Mouse (Mus musculus): ENCODE measurements around the gene Map4k3. TPM values are rescaled to one million over a fixed set of nuclear protein-coding genes. Genes with fewer than 3 reads are reported as not detected.
A peak's percentile ranks its signal among the peaks of the same experiment; 100 is the strongest.
"Not testable (repeated sequence)": the region's sequence is repeated elsewhere in the genome, so short reads cannot be mapped to it uniquely, and the experiment has no call there.

The Map4k3 gene
- polyA plus RNA-seq, 1 experiment = 46.7 TPM

DNA sequence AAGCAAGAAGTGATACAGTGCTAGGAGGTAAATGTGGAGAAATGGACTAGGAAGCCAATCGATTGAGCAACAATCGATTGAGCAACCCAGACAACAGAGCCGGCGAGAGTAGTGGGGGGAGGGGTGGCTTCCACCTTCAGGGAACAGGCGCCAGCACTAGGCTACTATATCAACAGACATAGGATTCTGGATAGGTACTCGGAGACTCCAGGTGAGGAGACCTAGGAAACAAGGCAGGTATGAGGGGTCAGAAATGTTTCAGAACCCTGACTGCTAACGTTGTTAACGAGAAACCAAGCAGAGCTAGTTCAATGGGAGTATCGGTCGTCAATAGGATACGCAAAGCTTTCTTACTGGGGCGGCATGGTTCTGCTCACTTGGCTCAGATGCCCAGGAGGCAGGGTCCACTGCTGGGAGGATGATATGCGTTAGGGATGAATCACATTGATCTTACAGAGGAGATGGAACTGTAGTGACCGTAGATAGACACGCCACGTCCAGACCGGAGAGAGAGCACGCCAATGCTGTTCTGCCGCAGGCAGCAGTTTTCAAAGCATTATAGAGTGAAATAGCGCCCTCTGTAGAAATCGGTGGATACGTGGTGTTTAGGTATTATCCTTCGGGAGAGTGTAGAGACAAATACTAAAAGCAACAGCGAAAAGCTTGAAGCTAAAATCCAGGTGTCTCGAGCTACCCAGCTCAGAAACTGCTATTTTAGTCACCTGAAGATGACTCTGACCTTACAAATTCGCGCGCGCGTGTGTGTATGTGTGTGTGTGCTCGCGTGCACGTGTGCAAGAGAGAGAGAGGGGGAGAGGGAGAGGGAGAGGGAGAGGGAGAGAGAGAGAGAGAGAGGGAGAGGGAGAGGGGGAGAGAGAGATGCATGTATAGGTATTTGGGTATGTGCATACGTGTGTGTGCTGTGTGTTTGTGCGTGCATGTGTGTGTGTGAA, 174.7 kb downstream of the Map4k3 start:
- Histone ChIP-seq H3K4me3 (ENCODE audit: insufficient read depth, low read length) (peak overlapping the region; percentile 72), H3K4me1 (ENCODE audit: control insufficient read depth, insufficient read depth, low read length) (peaks cover 1% of the 10 kb centered on the region; the same call in 1 of the 2 replicates), H3K27ac (ENCODE audit: insufficient read depth, low read length) (no peak overlapping the region)
- peak; percentile 60 for TF ChIP-seq CTCF (IDR thresholded peaks at IDR 0.05; ENCODE audit: extremely low read depth, insufficient read depth, low read length)
- TF ChIP-seq POLR2A (IDR thresholded peaks at IDR 0.05; ENCODE audit: extremely low read depth, insufficient read depth, low read length) = peak; percentile 73

DNA sequence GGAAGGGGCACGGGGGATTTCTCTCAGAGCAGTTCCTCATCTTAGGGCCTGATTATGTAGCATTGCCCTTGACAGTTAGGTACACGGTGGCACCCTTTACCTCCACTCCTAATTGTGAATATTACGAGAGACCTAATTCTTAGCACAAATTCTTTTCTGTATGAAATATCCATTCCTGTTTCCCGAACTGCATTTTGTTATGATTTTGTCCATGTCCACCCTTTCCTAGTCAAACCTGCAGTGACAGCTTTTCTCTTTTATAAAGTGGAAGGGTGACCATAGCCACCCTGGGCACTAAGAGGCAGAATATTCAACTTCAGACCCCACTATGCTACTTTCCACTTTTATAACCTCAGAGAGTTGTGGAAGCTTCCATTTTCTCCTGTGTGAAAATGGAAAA, 175.6 kb downstream of the Map4k3 start:
- Histone ChIP-seq H3K4me3 (ENCODE audit: insufficient read depth, low read length) (no peak overlapping the region), H3K27ac (ENCODE audit: insufficient read depth, low read length) (no peak overlapping the region), H3K4me1 (ENCODE audit: control insufficient read depth, insufficient read depth, low read length) (peaks cover 1% of the 10 kb centered on the region; the same call in 1 of the 2 replicates)
- TF ChIP-seq CTCF (IDR thresholded peaks at IDR 0.05; ENCODE audit: extremely low read depth, insufficient read depth, low read length) (no peak), POLR2A (IDR thresholded peaks at IDR 0.05; ENCODE audit: extremely low read depth, insufficient read depth, low read length) (no peak)

DNA sequence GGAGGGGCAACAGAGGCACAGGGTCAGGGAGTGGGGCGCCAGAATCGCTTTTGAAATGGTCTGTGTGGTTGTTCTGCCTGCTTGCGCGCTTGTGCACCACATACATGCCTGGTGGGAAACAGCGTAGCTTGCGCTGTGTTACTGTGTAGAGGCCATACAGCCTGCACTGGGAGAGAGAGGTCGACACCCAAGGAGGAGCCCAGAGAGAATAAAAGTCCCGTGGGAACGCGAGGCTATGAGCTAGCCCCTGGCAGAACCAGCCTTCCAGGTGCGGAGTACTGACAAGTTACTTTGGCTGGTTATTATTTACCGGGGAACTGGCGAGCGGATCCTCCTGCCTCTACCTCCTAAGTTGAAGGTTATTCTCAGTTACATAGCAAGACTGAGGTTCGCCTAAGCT, 177.3 kb downstream of the Map4k3 start:
- Histone ChIP-seq H3K27ac (ENCODE audit: insufficient read depth, low read length) (no peak overlapping the region), H3K4me3 (ENCODE audit: insufficient read depth, low read length) (no peak overlapping the region), H3K4me1 (ENCODE audit: control insufficient read depth, insufficient read depth, low read length) (peaks cover 1% of the 10 kb centered on the region; the same call in 1 of the 2 replicates)
- TF ChIP-seq POLR2A (IDR thresholded peaks at IDR 0.05; ENCODE audit: extremely low read depth, insufficient read depth, low read length) (no peak), CTCF (IDR thresholded peaks at IDR 0.05; ENCODE audit: extremely low read depth, insufficient read depth, low read length) (no peak)

DNA sequence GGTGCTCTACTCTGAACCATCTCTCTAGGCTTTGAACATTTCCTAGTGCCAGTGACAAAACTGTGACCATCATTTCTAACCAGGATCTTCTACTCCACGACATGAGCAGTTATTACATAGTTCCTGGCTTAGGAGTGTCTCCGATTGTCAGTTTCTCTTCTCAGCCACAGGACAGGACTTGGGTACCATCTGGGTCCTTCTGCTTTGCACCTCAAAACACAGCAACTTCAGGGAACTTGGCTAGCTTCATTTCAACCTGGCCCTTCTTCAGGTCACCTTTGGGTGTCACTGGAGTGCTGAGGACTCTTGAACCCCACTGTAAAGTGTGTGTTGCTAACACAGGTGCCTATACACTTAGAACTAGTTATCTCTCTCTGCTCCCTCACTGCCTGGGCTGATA, 181.4 kb downstream of the Map4k3 start:
- Histone ChIP-seq H3K27ac (ENCODE audit: insufficient read depth, low read length) (no peak overlapping the region), H3K4me1 (ENCODE audit: control insufficient read depth, insufficient read depth, low read length) (no peaks in the 10 kb centered on the region), H3K4me3 (ENCODE audit: insufficient read depth, low read length) (no peak overlapping the region)
- TF ChIP-seq CTCF (IDR thresholded peaks at IDR 0.05; ENCODE audit: extremely low read depth, insufficient read depth, low read length) (no peak), POLR2A (IDR thresholded peaks at IDR 0.05; ENCODE audit: extremely low read depth, insufficient read depth, low read length) (no peak)

DNA sequence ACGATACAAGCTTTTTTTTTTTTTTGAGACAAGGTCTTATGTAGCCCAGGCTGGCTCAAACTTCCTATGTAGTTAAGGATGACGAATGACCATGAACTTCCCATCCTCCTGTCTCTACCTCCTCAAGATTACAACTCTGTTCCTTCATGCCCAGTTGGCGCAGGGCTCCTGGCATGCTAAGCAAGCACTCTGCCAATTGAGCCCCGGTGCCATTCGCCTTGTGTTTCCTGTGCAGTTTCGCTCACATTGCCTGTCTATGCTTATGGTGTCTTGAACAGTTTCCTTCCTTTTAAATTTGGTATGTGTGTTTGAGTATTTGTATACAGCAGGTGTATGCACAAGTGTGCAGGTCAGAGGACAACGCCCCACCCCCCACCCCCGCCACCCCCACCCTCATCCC, 182.1 kb downstream of the Map4k3 start:
- no peak for TF ChIP-seq CTCF (IDR thresholded peaks at IDR 0.05; ENCODE audit: extremely low read depth, insufficient read depth, low read length)
- no peak for TF ChIP-seq POLR2A (IDR thresholded peaks at IDR 0.05; ENCODE audit: extremely low read depth, insufficient read depth, low read length)
- no peak overlapping the region for H3K27ac ChIP-seq (ENCODE audit: insufficient read depth, low read length)
- no peaks in the 10 kb centered on the region for H3K4me1 ChIP-seq (ENCODE audit: control insufficient read depth, insufficient read depth, low read length)
- no peak overlapping the region for H3K4me3 ChIP-seq (ENCODE audit: insufficient read depth, low read length)

DNA sequence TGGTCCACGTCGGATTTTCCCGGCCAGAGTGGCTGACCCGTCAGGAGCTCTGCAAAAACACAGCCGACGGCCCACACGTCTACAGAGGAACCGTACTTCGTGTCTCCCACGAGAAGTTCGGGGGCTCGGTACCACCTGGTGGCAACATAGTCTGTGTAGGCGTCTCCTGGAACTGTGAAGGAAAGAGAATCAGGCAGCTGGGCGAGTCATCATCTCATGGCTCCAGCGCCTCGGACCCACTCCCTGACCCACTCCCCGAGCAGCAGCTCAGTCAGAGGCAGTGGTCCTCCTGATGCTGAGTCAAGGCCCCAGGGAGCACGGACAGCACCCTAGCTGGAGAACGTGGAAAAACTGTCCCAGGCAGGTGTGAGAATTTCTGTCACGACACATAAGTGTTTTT, 184.6 kb downstream of the Map4k3 start:
- TF ChIP-seq CTCF (IDR thresholded peaks at IDR 0.05; ENCODE audit: extremely low read depth, insufficient read depth, low read length) (no peak), POLR2A (IDR thresholded peaks at IDR 0.05; ENCODE audit: extremely low read depth, insufficient read depth, low read length) (no peak)
- Histone ChIP-seq H3K4me1 (ENCODE audit: control insufficient read depth, insufficient read depth, low read length) (no peaks in the 10 kb centered on the region), H3K4me3 (ENCODE audit: insufficient read depth, low read length) (no peak overlapping the region), H3K27ac (ENCODE audit: insufficient read depth, low read length) (no peak overlapping the region)

DNA sequence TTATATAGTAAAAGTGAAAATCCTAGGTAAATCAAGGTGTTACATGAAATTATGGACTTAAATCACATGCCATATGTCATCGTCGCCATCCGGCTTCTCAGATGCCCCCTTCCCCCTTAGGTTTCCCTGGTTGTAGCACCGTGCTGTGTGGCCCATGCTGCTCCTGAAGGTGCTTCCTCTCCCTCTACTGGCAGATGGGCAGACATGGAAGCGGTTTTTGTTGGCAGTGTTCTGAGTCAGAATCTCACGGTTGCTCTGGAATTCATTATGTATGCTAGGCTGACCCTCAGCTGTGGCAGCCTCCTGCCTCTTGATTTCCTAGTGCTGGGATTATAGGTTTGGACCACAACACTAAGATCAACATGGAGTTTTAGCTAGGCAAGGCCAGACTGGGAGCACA, 191.1 kb downstream of the Map4k3 start:
- Histone ChIP-seq H3K4me1 (ENCODE audit: control insufficient read depth, insufficient read depth, low read length) (no peaks in the 10 kb centered on the region), H3K4me3 (ENCODE audit: insufficient read depth, low read length) (no peak overlapping the region), H3K27ac (ENCODE audit: insufficient read depth, low read length) (no peak overlapping the region)
- TF ChIP-seq POLR2A (IDR thresholded peaks at IDR 0.05; ENCODE audit: extremely low read depth, insufficient read depth, low read length) (no peak), CTCF (IDR thresholded peaks at IDR 0.05; ENCODE audit: extremely low read depth, insufficient read depth, low read length) (no peak)

DNA sequence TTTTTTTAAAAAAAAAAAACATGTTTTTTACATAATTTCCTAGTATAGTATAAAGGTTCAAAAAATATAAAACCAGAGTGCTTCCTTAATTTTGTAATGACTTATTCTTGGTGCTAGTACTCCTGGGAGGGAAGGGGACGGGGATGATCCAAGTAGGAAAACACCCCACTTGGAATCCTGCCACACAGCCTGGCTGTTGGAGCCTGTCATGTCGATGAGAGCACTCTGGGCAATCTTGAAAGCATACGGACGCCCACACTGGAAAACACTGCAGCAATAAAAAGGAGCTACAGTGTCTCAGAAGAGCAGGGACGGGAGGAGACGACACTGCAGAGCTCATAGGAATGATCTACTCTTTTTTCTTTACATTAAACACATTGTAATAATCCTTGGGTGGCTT, 192.7 kb downstream of the Map4k3 start:
- no peak overlapping the region for H3K27ac ChIP-seq (ENCODE audit: insufficient read depth, low read length)
- TF ChIP-seq POLR2A (IDR thresholded peaks at IDR 0.05; ENCODE audit: extremely low read depth, insufficient read depth, low read length) = no peak
- no peak for TF ChIP-seq CTCF (IDR thresholded peaks at IDR 0.05; ENCODE audit: extremely low read depth, insufficient read depth, low read length)
- no peak overlapping the region for H3K4me3 ChIP-seq (ENCODE audit: insufficient read depth, low read length)
- H3K4me1 ChIP-seq (ENCODE audit: control insufficient read depth, insufficient read depth, low read length) = no peaks in the 10 kb centered on the region

DNA sequence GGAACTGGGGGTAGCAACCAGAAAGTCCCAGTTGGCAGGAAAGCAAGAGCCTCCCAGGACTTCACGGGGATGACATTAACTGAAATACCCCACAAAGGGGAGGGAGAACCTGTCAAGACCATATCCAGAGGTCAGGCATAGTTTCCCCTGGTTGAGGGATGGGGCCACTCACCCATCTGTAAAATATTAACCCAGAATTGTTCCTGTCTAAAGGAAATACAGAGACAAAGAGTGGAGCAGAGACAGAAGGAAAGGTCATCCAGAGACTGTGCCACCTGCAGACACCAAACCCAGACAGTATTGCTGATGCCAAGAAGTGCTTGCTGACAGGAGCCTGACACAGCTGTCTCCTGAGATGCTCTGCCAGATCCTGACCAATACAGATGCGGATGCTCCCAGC, 196.9 kb downstream of the Map4k3 start:
- H3K27ac ChIP-seq (ENCODE audit: insufficient read depth, low read length); H3K4me1 ChIP-seq (ENCODE audit: control insufficient read depth, insufficient read depth, low read length); H3K4me3 ChIP-seq (ENCODE audit: insufficient read depth, low read length): not testable (repeated sequence)

Other genes starting within 250 kb of the Map4k3 start
- gene Sos1, start 248.0 kb downstream of the Map4k3 start, polyA plus RNA-seq (2012; rRNA removed) = 14.2 TPM in 2 replicates
- 12.4 and 14.0 TPM in 2 replicates for gene Cdkl4, start 150.7 kb downstream of the Map4k3 start, polyA plus RNA-seq (2012; rRNA removed)
- 100 and 104 TPM in 2 replicates for gene Tmem178, start 216.1 kb upstream of the Map4k3 start, polyA plus RNA-seq (2012; rRNA removed)

Data from cortical plate, adult 2 months (tissue).